Mouse (Mus musculus) myocyte (in vitro differentiated cells): ENCODE measurements around the gene Yars2.

Source experiments
- E2F4 ChIP-seq: IDR thresholded peaks from one replicate; pipeline ENCODE4 v1.6.1; 2011; ENCODE audit warnings: mild to moderate bottlenecking, control low read depth, moderate library complexity; ENCODE audit not compliant: insufficient read depth
- MYOD1 ChIP-seq, 3 experiments: IDR thresholded peaks; one replicate each; pipeline ENCODE4 v1.6.1; 2011; ENCODE audit warnings: control low read depth in 2 of 3, low read depth in 2 of 3, mild to moderate bottlenecking in 2 of 3, moderate library complexity in 1 of 3; ENCODE audit not compliant: insufficient read length in 2 of 3, control insufficient read depth in 1 of 3
- MYOG ChIP-seq, 3 experiments: IDR thresholded peaks; one replicate each; pipeline ENCODE4 v1.6.1; 2011; ENCODE audit warnings: control low read depth in 2 of 3, low read depth in 2 of 3, mild to moderate bottlenecking in 2 of 3; ENCODE audit not compliant: insufficient read length in 2 of 3, control insufficient read depth in 1 of 3, insufficient read depth in 1 of 3
- POLR2A ChIP-seq: IDR thresholded peaks from one replicate; pipeline ENCODE4 v1.6.1; 2011; ENCODE audit warnings: low read depth, mild to moderate bottlenecking, control low read depth, moderate library complexity; ENCODE audit not compliant: insufficient read length
- TCF12 ChIP-seq: IDR thresholded peaks from one replicate; pipeline ENCODE4 v1.6.1; 2011; ENCODE audit warnings: mild to moderate bottlenecking, control low read depth; ENCODE audit not compliant: poor library complexity, insufficient read depth, severe bottlenecking
- TCF3 ChIP-seq: IDR thresholded peaks from one replicate; pipeline ENCODE4 v1.6.1; 2011; ENCODE audit warnings: low read depth, control low read depth; ENCODE audit not compliant: insufficient read length
- USF1 ChIP-seq: IDR thresholded peaks from one replicate; pipeline ENCODE4 v1.6.1; 2011; ENCODE audit warnings: low read depth, mild to moderate bottlenecking, control low read depth, moderate library complexity

DNA sequence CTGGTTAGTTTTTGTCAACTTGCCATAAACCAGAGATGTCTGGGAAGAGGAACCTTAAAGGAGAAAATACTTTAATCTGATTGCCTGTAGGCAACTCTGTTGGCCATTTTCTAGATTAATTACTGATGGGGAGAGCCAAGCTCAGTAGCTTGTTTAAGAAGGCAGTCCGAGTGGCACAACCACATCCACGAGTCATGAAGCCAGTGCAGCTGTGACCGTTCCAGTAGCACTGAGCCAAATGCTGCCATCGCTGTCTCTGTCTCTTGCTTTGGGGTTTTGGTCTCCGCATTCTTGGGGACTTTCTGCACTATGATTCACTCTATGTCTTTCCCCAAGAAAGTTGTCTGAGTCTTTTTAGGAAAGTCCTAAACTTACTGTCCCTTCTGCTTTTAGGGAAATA, 43.7 kb downstream of the Yars2 start:
- TF ChIP-seq POLR2A (no peak), MYOG (IDR thresholded peaks at IDR 0.05; ENCODE audit: control insufficient read depth in 1 of 3, insufficient read depth in 1 of 3, insufficient read length in 2 of 3, low read depth in 2 of 3) (peak in 2 of 3 experiments; percentile 22 to 58), E2F4 (no peak), USF1 (no peak), TCF3 (no peak), MYOD1 (IDR thresholded peaks at IDR 0.05; ENCODE audit: control insufficient read depth in 1 of 3, insufficient read length in 2 of 3, low read depth in 2 of 3) (peak in 1 of 3 experiments; percentile 52), TCF12 (no peak)
